Mouse (Mus musculus): ENCODE results near the gene Rhou. TPM values are rescaled to one million over a fixed set of nuclear protein-coding genes. Genes with fewer than 3 reads are reported as not detected.

Gene Rhou
- polyA plus RNA-seq, 1 experiment: 4.6 TPM

- DNase-seq: no peak
- 12% methylated on average over 3 of the region's 3 CpGs for WGBS
- H3K27me3 ChIP-seq (replicated peaks; ENCODE audit: control insufficient read depth, insufficient read depth, low read length): 0 out of 2 replicates have a peak, but pooled peaks cover 1% of the 10 kb centered on the region
These were observed 19.2 kb upstream of the Rhou start for GRCm38 (mm10) chr8:123634395-123635131.

DNA sequence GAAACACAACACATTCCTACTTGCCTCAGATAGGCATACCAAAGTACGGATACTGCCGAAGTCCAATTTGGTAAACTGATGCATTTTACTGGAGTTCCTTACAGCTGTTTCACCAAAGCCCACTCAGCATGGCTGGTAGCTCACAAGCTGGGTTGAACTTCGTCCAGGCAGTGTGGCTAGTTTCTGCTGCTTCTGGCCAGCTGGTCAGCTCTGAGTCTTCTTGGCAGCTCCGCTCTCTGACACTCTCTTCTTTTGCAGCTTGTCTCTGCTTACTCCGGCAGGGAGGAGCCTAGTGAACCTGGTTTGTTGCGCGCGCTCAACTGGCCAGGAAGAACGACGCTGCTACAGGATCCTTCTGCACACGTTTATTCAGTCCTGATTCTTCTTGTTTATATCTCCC, 18.1 kb upstream of the Rhou start:
- Histone ChIP-seq H3K36me3 (ENCODE audit: control insufficient read depth, insufficient read depth, low read length) (no peaks in the 10 kb centered on the region), H3K27ac (ENCODE audit: insufficient read depth, low read depth, low read length) (no peak overlapping the region), H3K4me3 (ENCODE audit: insufficient read depth, low read depth, low read length) (no peak overlapping the region), H3K4me1 (ENCODE audit: control insufficient read depth, insufficient read depth, low read length) (no peaks in the 10 kb centered on the region), H3K27me3 (replicated peaks; ENCODE audit: control insufficient read depth, insufficient read depth, low read length) (no peaks in the 10 kb centered on the region)
- WGBS: 62% methylated on average over 11 of the region's 11 CpGs
- DNase-seq: no peak
- TF ChIP-seq CTCF (conservative IDR thresholded peaks at IDR 0.05; ENCODE audit: insufficient read depth, insufficient read length, low read depth, low read length) (no peak), POLR2A (IDR thresholded peaks at IDR 0.05; ENCODE audit: low read depth, low read length) (no peak)

More at GRCm38 (mm10) chr8:123634395-123635131, 19.2 kb upstream of the Rhou start:
- H3K4me1 ChIP-seq (ENCODE audit: control insufficient read depth, insufficient read depth, low read length): no peaks in the 10 kb centered on the region
- no peak overlapping the region for H3K4me3 ChIP-seq (ENCODE audit: insufficient read depth, low read depth, low read length)
- H3K36me3 ChIP-seq (ENCODE audit: control insufficient read depth, insufficient read depth, low read length): no peaks in the 10 kb centered on the region
- TF ChIP-seq CTCF (conservative IDR thresholded peaks at IDR 0.05; ENCODE audit: insufficient read depth, insufficient read length, low read depth, low read length) (no peak), POLR2A (IDR thresholded peaks at IDR 0.05; ENCODE audit: low read depth, low read length) (no peak)
- no peak overlapping the region for H3K27ac ChIP-seq (ENCODE audit: insufficient read depth, low read depth, low read length)

GRCm38 (mm10) chr8:123643330-123644051, 10.2 kb upstream of the Rhou start:
- H3K4me3 ChIP-seq (ENCODE audit: insufficient read depth, low read depth, low read length): no peak overlapping the region
- TF ChIP-seq CTCF (conservative IDR thresholded peaks at IDR 0.05; ENCODE audit: insufficient read depth, insufficient read length, low read depth, low read length): peak; percentile 63
- no peak for TF ChIP-seq POLR2A (IDR thresholded peaks at IDR 0.05; ENCODE audit: low read depth, low read length)
- H3K36me3 ChIP-seq (ENCODE audit: control insufficient read depth, insufficient read depth, low read length): no peaks in the 10 kb centered on the region
- 23% methylated on average over 25 of the region's 25 CpGs for WGBS
- no peaks in the 10 kb centered on the region for H3K27me3 ChIP-seq (replicated peaks; ENCODE audit: control insufficient read depth, insufficient read depth, low read length)
- no peaks in the 10 kb centered on the region; the same call in 1 of the 2 replicates for H3K4me1 ChIP-seq (ENCODE audit: control insufficient read depth, insufficient read depth, low read length)
- no peak overlapping the region for H3K27ac ChIP-seq (ENCODE audit: insufficient read depth, low read depth, low read length)
- peak; percentile 56 for DNase-seq

DNA sequence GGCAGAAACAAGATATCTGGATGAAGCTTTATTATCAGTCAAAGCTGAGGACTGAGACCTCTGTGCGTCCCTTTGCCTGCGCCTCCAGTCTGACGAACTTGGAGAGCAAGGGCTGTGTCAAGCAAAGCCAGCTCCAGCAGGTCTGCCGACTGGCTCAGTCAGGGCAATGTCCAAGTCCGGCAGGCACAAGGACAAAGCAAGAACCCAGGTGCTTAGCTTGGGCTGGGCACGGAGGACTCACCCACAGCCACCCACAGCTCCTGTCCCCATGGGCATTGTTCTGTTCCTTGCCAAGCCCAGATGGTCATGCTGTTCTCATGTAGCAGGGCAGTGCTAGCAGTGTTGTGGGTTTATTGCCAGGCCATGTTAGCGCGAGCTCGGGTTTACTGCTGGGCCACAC, 8.5 kb upstream of the Rhou start:
- 37% methylated on average over 9 of the region's 9 CpGs for WGBS
- no peak overlapping the region for H3K4me3 ChIP-seq (ENCODE audit: insufficient read depth, low read depth, low read length)
- H3K27ac ChIP-seq (ENCODE audit: insufficient read depth, low read depth, low read length): no peak overlapping the region
- no peak for TF ChIP-seq POLR2A (IDR thresholded peaks at IDR 0.05; ENCODE audit: low read depth, low read length)
- TF ChIP-seq CTCF (conservative IDR thresholded peaks at IDR 0.05; ENCODE audit: insufficient read depth, insufficient read length, low read depth, low read length): no peak
- peak; percentile 64 for DNase-seq
- H3K27me3 ChIP-seq (replicated peaks; ENCODE audit: control insufficient read depth, insufficient read depth, low read length): no peaks in the 10 kb centered on the region
- H3K36me3 ChIP-seq (ENCODE audit: control insufficient read depth, insufficient read depth, low read length): no peaks in the 10 kb centered on the region
- H3K4me1 ChIP-seq (ENCODE audit: control insufficient read depth, insufficient read depth, low read length): no peaks in the 10 kb centered on the region; the same call in 1 of the 2 replicates

DNA sequence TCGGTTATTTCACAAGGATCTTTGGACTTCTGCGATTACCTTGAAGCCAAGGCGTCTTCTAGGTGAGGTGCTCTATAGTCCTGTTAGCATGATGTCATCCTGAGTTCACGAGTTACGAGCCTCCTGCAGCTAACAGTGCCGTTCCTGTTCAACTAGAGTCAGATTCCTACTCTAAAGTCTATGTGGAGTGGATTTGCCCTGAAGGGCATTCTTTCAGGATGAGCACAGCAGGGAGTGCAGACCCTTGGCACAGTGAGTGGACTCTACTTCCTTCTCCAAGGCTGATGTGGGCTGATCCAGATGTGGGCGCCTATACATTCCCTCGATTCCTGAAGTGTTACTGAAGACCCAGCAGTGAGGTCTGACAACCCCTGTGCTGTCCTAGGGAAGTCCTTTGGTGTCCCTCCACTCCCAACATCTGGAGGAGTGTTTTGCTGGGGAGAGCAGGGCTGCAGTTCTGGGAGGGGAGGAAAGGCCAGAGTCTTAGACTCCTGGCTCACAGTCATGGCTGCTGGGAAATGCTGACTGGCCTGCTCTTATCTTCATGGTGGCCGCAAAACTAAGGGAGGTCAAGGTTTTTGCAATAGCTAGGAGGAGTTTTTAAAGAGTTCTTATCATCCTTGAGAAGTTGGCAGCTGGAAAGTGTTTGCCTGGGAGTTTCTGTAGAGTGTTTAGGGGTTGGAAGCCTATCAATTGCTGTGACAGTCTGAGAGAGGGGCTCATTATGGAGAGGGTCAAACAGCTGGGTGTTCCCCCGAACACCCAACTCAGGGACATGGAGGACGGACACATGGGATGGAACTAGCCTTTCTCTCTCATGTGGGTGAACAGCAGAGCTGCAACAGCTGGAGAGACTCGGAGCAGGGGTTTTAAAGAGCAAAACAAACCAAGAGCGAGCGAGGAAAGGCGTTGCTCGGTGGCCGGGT, 5.2 kb upstream of the Rhou start:
- peak; percentile 26 for DNase-seq
- Histone ChIP-seq H3K27ac (ENCODE audit: insufficient read depth, low read depth, low read length) (no peak overlapping the region), H3K4me3 (ENCODE audit: insufficient read depth, low read depth, low read length) (no peak overlapping the region), H3K4me1 (ENCODE audit: control insufficient read depth, insufficient read depth, low read length) (no peaks in the 10 kb centered on the region), H3K36me3 (ENCODE audit: control insufficient read depth, insufficient read depth, low read length) (no peaks in the 10 kb centered on the region), H3K27me3 (replicated peaks; ENCODE audit: control insufficient read depth, insufficient read depth, low read length) (no peaks in the 10 kb centered on the region)
- TF ChIP-seq CTCF (conservative IDR thresholded peaks at IDR 0.05; ENCODE audit: insufficient read depth, insufficient read length, low read depth, low read length): no peak
- no peak for TF ChIP-seq POLR2A (IDR thresholded peaks at IDR 0.05; ENCODE audit: low read depth, low read length)
- 62% methylated on average over 17 of the region's 17 CpGs for whole genome bisulfite sequencing

DNA sequence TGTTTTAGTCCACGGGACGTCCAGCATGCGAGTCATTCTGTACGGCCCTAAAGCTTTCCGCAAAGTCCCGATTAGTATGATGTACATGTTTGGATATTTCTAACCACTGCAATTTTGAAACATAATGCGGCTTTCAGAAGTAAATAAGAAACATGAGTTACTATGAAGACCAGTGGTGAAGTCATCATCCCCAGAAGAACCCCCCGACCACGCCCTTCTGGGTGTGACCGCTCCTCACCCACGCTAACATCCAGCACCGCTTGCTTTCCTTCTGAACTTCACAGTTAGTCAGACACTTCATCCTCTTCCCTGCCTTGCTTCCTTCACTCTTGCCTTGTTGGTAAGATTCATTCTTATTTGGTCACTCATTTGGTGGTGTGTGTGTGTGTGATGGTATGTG, 4.2 kb upstream of the Rhou start:
- no peak overlapping the region for H3K4me3 ChIP-seq (ENCODE audit: insufficient read depth, low read depth, low read length)
- H3K36me3 ChIP-seq (ENCODE audit: control insufficient read depth, insufficient read depth, low read length): no peaks in the 10 kb centered on the region
- H3K27me3 ChIP-seq (replicated peaks; ENCODE audit: control insufficient read depth, insufficient read depth, low read length): no peaks in the 10 kb centered on the region
- 86% methylated on average over 12 of the region's 12 CpGs for WGBS
- no peak for DNase-seq
- H3K4me1 ChIP-seq (ENCODE audit: control insufficient read depth, insufficient read depth, low read length): no peaks in the 10 kb centered on the region
- no peak overlapping the region for H3K27ac ChIP-seq (ENCODE audit: insufficient read depth, low read depth, low read length)
- TF ChIP-seq CTCF (conservative IDR thresholded peaks at IDR 0.05; ENCODE audit: insufficient read depth, insufficient read length, low read depth, low read length) (no peak), POLR2A (IDR thresholded peaks at IDR 0.05; ENCODE audit: low read depth, low read length) (no peak)
